Mouse (Mus musculus) E14TG2a.4 (cell line): ENCODE data around the gene Ccdc24.

Source experiments
- CTCF ChIP-seq: conservative IDR thresholded peaks from 2 replicates; pipeline ENCODE4 v1.5.1; 2014; ENCODE audit warnings: low read length
- NANOG ChIP-seq: IDR thresholded peaks from 2 replicates; pipeline ENCODE4 v1.6.1; 2014; ENCODE audit warnings: borderline replicate concordance, low read length, mixed read lengths
- POU5F1 ChIP-seq: IDR thresholded peaks from 2 replicates; pipeline ENCODE4 v1.6.1; 2014; ENCODE audit warnings: low read length, borderline replicate concordance

DNA sequence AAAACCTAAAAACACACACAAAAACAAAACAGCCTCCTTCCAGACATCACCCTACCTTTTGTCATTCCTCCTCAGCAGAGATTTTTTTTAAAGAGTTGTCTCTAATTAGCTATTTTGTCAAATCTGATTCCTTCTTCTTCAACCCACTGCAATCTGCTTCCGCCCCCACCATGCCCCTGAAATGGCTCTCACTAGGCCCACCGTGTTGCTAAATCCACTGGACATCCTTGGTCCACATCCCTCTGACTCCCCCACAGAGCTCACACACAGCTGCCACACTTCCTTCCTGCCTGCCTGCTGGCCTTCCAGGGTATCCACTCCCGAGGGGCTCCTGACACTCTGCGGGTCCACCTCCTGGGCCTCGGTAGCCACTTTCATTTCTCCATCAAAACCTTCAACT lies 6.3 kb upstream of the Ccdc24 start:
- TF ChIP-seq CTCF (no peak), NANOG (no peak), POU5F1 (no peak)
